Mouse (Mus musculus): ENCODE data around the gene Grin2c. TPM values are rescaled to one million over a fixed set of nuclear protein-coding genes. Genes with fewer than 3 reads are reported as not detected.

Grin2c gene
- total and polyA plus RNA-seq, 3 experiments, result not detected

GRCm38 (mm10) chr11:115290314-115290713 lies 23.3 kb upstream of the Grin2c start:
- Histone ChIP-seq H3K27me3 (ENCODE audit: control insufficient read depth in 1 of 2, insufficient read depth in 2 of 2, low read length in 2 of 2) (no peaks in the 10 kb centered on the region), H3K79me2 (ENCODE audit: control insufficient read depth, insufficient read depth, low read length, poor library complexity) (no peaks in the 10 kb centered on the region), H3K4me3 (ENCODE audit: control insufficient read depth in 1 of 2, insufficient read depth in 1 of 2, low read depth in 2 of 2, low read length in 2 of 2) (no peak overlapping the region), H3K27ac (ENCODE audit: control insufficient read depth, low read depth, low read length) (no peak overlapping the region), H3K9ac (ENCODE audit: control insufficient read depth, low read depth, low read length, poor library complexity, severe bottlenecking) (no peak overlapping the region), H3K4me1 (ENCODE audit: control insufficient read depth in 1 of 2, insufficient read depth in 2 of 2, low read length in 2 of 2) (no peaks in the 10 kb centered on the region), H3K36me3 (ENCODE audit: control insufficient read depth in 1 of 2, insufficient read depth in 2 of 2, low read length in 2 of 2) (no peaks in the 10 kb centered on the region), H3K9me3 (replicated peaks; ENCODE audit: insufficient read depth, low read length) (no peaks in the 10 kb centered on the region)
- TF ChIP-seq RCOR1 (IDR thresholded peaks at IDR 0.05; ENCODE audit: low read depth, low read length), result no peak
- TF ChIP-seq HCFC1 (IDR thresholded peaks at IDR 0.05; ENCODE audit: low read depth, low read length), result no peak
- no peak for DNase-seq (ENCODE audit: low read depth, low spot score)

- Histone ChIP-seq H3K27me3 (ENCODE audit: control insufficient read depth in 1 of 2, insufficient read depth in 2 of 2, low read length in 2 of 2) (no peaks in the 10 kb centered on the region), H3K27ac (ENCODE audit: control insufficient read depth, low read depth, low read length) (no peak overlapping the region)
Measured at GRCm38 (mm10) chr11:115289885-115290284, 22.8 kb upstream of the Grin2c start.

DNA sequence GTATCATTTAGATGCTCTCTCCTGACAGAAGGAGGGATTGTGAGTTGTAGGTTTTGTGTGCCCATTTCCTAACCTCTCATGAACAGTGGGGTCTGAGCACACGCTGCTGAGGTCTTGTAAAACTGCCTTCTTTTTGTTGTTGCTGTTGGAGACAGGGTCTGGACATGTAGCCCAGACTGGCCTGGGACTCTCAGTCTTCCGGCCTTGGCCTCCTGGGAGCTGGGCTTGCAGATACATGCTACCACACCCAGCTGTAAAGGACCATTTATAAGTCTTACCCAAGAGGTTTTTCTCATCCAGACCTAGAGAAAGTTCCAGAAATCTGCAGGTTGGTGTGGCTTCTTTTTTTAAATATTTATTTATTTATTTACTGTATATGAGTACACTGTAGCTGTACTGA lies 21.3 kb upstream of the Grin2c start:
- Histone ChIP-seq H3K4me3 (ENCODE audit: control insufficient read depth in 1 of 2, insufficient read depth in 1 of 2, low read depth in 2 of 2, low read length in 2 of 2) (no peak overlapping the region), H3K27me3 (ENCODE audit: control insufficient read depth in 1 of 2, insufficient read depth in 2 of 2, low read length in 2 of 2) (no peaks in the 10 kb centered on the region), H3K4me1 (ENCODE audit: control insufficient read depth in 1 of 2, insufficient read depth in 2 of 2, low read length in 2 of 2) (no peaks in the 10 kb centered on the region), H3K9me3 (replicated peaks; ENCODE audit: insufficient read depth, low read length) (no peaks in the 10 kb centered on the region), H3K27ac (ENCODE audit: control insufficient read depth, low read depth, low read length) (no peak overlapping the region), H3K9ac (ENCODE audit: control insufficient read depth, low read depth, low read length, poor library complexity, severe bottlenecking) (no peak overlapping the region), H3K79me2 (ENCODE audit: control insufficient read depth, insufficient read depth, low read length, poor library complexity) (no peaks in the 10 kb centered on the region), H3K36me3 (ENCODE audit: control insufficient read depth in 1 of 2, insufficient read depth in 2 of 2, low read length in 2 of 2) (no peaks in the 10 kb centered on the region)
- TF ChIP-seq SIN3A (IDR thresholded peaks at IDR 0.05; ENCODE audit: low read length) (no peak), ZKSCAN1 (IDR thresholded peaks at IDR 0.05; ENCODE audit: low read depth, low read length) (no peak), BHLHE40 (IDR thresholded peaks at IDR 0.05; ENCODE audit: borderline replicate concordance, low read depth, low read length) (no peak), GABPA (IDR thresholded peaks at IDR 0.05; ENCODE audit: low read depth, low read length) (no peak), MAFK (IDR thresholded peaks at IDR 0.05; ENCODE audit: borderline replicate concordance, low read depth, low read length) (no peak), SMC3 (IDR thresholded peaks at IDR 0.05; ENCODE audit: low read depth, low read length) (no peak), MYC (IDR thresholded peaks at IDR 0.05; ENCODE audit: low read depth, low read length) (no peak), UBTF (IDR thresholded peaks at IDR 0.05; ENCODE audit: borderline replicate concordance, insufficient read depth, low read depth, low read length) (no peak), MAX (IDR thresholded peaks at IDR 0.05; ENCODE audit: low read length) (no peak), USF1 (IDR thresholded peaks at IDR 0.05; ENCODE audit: low read depth, low read length) (no peak), NELFE (IDR thresholded peaks at IDR 0.05; ENCODE audit: low read depth, low read length) (no peak), MAZ (IDR thresholded peaks at IDR 0.05; ENCODE audit: low read depth, low read length) (no peak), MXI1 (IDR thresholded peaks at IDR 0.05; ENCODE audit: low read depth, low read length) (no peak), E2F4 (IDR thresholded peaks at IDR 0.05; ENCODE audit: borderline replicate concordance, low read depth, low read length) (no peak), GATA1 (IDR thresholded peaks at IDR 0.05; ENCODE audit: low read depth, low read length) (no peak), ELF1 (IDR thresholded peaks at IDR 0.05; ENCODE audit: low read depth, low read length) (no peak), JUND (IDR thresholded peaks at IDR 0.05; ENCODE audit: low read depth, low read length) (no peak)
- DNase-seq (ENCODE audit: low read depth, low spot score), result no peak

More at GRCm38 (mm10) chr11:115289885-115290284, 22.8 kb upstream of the Grin2c start:
- no peaks in the 10 kb centered on the region for H3K36me3 ChIP-seq (ENCODE audit: control insufficient read depth in 1 of 2, insufficient read depth in 2 of 2, low read length in 2 of 2)
- no peaks in the 10 kb centered on the region for H3K79me2 ChIP-seq (ENCODE audit: control insufficient read depth, insufficient read depth, low read length, poor library complexity)
- no peaks in the 10 kb centered on the region for H3K9me3 ChIP-seq (replicated peaks; ENCODE audit: insufficient read depth, low read length)
- TF ChIP-seq TBP (IDR thresholded peaks at IDR 0.05; ENCODE audit: low read depth, low read length) (no peak), CHD1 (IDR thresholded peaks at IDR 0.05; ENCODE audit: low read depth, low read length) (no peak), POLR2AphosphoS5 (IDR thresholded peaks at IDR 0.05; ENCODE audit: borderline replicate concordance, low read depth, low read length) (no peak), KAT2A (conservative IDR thresholded peaks at IDR 0.05; ENCODE audit: low read depth, low read length) (no peak), EP300 (IDR thresholded peaks at IDR 0.05; ENCODE audit: low read depth in 1 of 2, low read length in 2 of 2) (no peak), SIN3A (IDR thresholded peaks at IDR 0.05; ENCODE audit: low read length) (no peak), CTCF (IDR thresholded peaks at IDR 0.05 in 2 of 3, conservative IDR thresholded peaks at IDR 0.05 in 1 of 3; ENCODE audit: control insufficient read depth in 1 of 3, insufficient read depth in 1 of 3, low read depth in 2 of 3, low read length in 3 of 3, poor library complexity in 1 of 3, severe bottlenecking in 1 of 3) (no peak), ELF1 (IDR thresholded peaks at IDR 0.05; ENCODE audit: low read depth, low read length) (no peak), JUND (IDR thresholded peaks at IDR 0.05; ENCODE audit: low read depth, low read length) (no peak), ETS1 (IDR thresholded peaks at IDR 0.05; ENCODE audit: low read depth, low read length) (no peak), USF2 (IDR thresholded peaks at IDR 0.05; ENCODE audit: borderline replicate concordance in 1 of 2, insufficient read depth in 1 of 2, low read depth in 1 of 2, low read length in 2 of 2) (no peak), USF1 (IDR thresholded peaks at IDR 0.05; ENCODE audit: low read depth, low read length) (no peak), TCF12 (IDR thresholded peaks at IDR 0.05; ENCODE audit: low read depth, low read length) (no peak), SMC3 (IDR thresholded peaks at IDR 0.05; ENCODE audit: low read depth, low read length) (no peak), MYC (IDR thresholded peaks at IDR 0.05; ENCODE audit: low read depth, low read length) (no peak), GATA1 (IDR thresholded peaks at IDR 0.05; ENCODE audit: low read depth, low read length) (no peak), E2F4 (IDR thresholded peaks at IDR 0.05; ENCODE audit: borderline replicate concordance, low read depth, low read length) (no peak), CHD2 (IDR thresholded peaks at IDR 0.05; ENCODE audit: low read length) (no peak), MEF2A (IDR thresholded peaks at IDR 0.05; ENCODE audit: extremely low read depth, insufficient replicate concordance, low read depth, low read length, poor library complexity, severe bottlenecking) (no peak)
- H3K4me3 ChIP-seq (ENCODE audit: control insufficient read depth in 1 of 2, insufficient read depth in 1 of 2, low read depth in 2 of 2, low read length in 2 of 2), result no peak overlapping the region
- H3K4me1 ChIP-seq (ENCODE audit: control insufficient read depth in 1 of 2, insufficient read depth in 2 of 2, low read length in 2 of 2), result no peaks in the 10 kb centered on the region
- no peak for DNase-seq (ENCODE audit: low read depth, low spot score)
- no peak overlapping the region for H3K9ac ChIP-seq (ENCODE audit: control insufficient read depth, low read depth, low read length, poor library complexity, severe bottlenecking)

All from MEL (cell line).